Mouse (Mus musculus) erythroblast, embryonic 14.5 days (primary cell): Measurements from ENCODE around the gene Pla2g16.

Source experiments
- GATA1 ChIP-seq: IDR thresholded peaks from 2 replicates; pipeline ENCODE4 v1.6.1; 2012; ENCODE audit warnings: low read length, inconsistent platforms, mixed read lengths
- TAL1 ChIP-seq: IDR thresholded peaks from 3 replicates; pipeline ENCODE4 v1.6.1; 2012; ENCODE audit warnings: low read length, inconsistent platforms, mixed read lengths

DNA sequence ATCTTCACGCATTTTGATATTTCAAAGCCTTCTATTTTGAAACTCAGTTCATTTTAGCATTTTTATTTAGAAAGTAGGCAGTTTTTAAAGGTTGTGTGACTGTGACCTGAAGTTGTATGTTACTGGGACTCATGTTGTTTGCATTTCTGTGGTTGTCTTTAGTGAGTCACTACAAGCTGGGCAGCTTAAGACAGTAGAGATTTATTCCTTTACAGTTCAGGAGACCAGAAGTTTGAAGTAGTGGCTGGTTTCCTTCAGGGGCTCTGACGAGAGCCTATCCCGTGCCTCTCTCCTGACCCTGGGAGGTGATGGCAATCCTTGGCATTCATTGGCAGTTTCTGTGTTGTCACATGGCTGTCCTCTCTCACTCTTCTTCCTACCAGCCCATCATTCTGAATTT is 32.4 kb upstream of the Pla2g16 start:
- TF ChIP-seq GATA1 (no peak), TAL1 (no peak)
